Mouse (Mus musculus) c-Kit-positive CD71-positive TER-119-positive erythroid progenitor cells, embryonic 14.5 days (primary cell): ENCODE results near the gene Ascc1.

Experiments used
- DNase-seq: peaks from one replicate; pipeline ENCODE4 v3.0.0-alpha.2; 2013; ENCODE audit warnings: low spot score

Ascc1 gene

GRCm38 (mm10) chr10:60002673-60003212 is at the start of gene Ascc1, which contains the start of gene Anapc16:
Gene Ascc1, plus strand, starts transcription at chr10:60002805.
Gene Anapc16, minus strand, starts transcription at chr10:60003135.
- DNase-seq: peak; percentile 96

GRCm38 (mm10) chr10:59953564-59954039 is 49.0 kb upstream of the Ascc1 start:
- DNase-seq: no peak

DNA sequence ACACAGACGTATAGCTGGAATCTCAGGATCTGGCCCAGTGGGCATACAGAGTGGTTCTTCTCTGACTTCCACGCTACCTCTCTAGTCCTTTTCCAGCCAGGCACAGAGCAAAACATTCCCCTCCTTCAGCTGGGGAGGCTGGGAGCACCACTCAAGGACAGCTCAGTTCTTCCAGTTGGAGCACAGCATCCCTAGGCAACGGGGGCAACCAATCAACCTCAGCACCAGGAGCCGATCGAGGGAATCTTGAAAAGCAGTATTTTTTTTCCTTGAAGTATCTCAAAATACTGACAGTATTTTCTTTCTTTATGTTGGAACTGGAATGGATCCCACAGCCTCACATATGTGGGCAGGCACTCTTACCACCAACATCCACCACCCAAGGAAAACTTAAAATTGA is 45.9 kb upstream of the Ascc1 start:
- DNase-seq: no peak

DNA sequence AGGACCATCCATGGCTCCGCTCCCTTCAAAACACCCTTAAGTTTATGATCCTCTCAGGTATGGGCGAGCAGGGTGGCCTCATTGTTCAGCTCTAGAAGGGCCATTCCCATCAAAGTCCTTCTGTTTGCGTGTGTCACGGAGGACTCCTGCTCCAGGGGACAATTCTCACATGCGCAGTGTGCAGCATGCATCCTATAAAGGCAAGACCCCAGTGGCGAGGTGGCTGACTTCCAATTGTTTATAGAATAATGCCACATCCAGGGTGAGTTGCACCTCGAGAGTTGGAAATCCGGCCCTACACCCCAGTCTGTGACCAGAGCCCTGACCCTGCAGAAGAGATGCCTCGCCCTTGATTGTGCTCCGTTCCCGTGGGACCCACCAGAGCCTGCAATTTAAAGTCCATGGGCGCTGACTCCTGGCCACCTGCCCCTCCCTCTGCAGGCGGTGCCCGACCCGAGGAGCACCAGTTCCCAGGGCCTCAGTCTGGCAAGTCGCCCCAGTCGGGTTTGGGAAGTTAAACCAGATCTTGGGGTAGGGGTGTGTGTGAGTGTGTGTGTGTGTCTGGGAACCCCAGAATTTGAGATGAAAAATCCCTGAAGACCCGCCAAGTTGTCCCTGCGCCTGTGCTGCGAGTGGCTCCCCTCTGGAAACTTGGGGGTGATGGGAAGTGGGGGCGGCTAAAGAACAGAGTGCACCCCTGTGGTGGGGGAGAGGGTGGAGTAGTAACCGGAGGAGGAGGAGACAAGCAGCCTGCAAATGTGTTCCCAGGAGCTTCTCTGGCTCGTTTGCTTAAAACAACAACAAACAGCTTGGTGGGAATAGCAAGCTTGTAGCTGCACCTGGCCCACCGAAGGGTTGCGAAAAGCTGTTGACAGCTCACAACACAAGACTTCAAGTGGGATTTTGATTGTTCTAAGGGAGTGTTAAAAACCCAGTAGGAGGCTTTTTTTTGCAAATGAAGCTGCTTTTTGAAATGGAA is 45.1 kb upstream of the Ascc1 start:
- DNase-seq: no peak

- DNase-seq: no peak
These were observed 44.1 kb upstream of the Ascc1 start for GRCm38 (mm10) chr10:59958458-59958857.

- no peak for DNase-seq
These were observed 43.1 kb upstream of the Ascc1 start for GRCm38 (mm10) chr10:59959517-59959916.

DNA sequence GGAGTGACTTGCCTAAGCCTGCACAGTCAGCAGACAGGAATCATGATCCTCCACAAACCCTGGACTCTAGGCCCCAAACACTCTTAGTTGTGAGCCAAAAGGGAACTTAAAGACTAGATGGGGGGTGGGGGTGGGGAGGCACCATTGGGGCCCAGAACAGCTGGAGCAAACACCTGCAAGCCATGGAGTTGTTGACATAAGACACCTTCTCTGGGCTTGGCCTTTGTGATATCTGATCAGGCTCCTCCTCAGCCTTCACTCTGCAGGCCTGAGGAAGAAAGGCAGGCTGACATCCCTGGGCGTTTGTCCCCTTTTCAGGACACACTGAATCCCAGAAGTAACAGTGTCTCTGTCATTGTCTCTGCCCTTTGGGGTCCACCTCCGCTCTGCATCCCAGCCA is 39.0 kb upstream of the Ascc1 start:
- no peak for DNase-seq

DNA sequence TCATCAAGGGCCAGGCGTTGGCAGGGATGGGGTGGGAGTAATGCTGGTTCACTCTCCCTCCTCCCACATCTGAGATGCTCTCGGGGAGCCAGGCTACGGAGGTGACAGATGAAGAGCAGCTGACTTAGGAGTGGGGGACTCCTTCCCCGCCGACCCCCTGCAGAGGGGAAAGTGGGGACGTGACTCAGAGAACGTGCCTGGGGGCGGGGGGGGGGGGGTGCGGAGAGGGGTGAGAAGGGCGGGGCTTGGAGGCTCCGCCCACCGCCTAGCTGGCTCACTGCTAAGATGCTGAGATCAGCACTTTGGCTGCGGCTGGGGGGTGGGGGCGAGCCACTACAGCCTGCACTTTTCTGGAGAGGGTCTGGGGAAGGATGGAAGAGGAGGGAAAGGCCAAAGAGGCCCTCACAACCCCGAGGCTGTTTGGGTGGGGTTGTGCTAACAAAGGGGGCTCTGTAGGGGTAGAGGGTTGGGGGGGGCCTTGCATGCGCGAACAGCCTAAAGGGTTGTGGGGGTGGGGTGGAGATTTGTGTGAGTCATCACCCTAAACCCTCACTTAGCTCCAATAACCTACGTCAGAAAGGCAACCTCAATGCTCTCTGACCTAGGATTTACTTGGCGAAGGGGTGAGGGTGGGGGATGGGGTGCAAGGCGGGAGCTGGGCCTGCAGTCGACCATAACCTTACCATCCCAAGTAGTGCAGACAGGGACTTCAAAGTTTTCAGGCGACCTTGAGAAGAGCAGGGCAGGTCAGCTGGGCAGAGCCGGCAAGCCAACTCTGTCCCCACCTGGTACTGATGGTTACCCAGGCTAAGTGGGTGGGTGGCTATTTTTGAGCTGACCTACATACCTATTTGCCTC is 37.9 kb upstream of the Ascc1 start:
- DNase-seq: no peak

- DNase-seq: no peak
These were observed 37.3 kb upstream of the Ascc1 start for GRCm38 (mm10) chr10:59965362-59965695.

GRCm38 (mm10) chr10:59965788-59966187 is 36.8 kb upstream of the Ascc1 start:
- DNase-seq: no peak

- no peak for DNase-seq
These were observed 35.9 kb upstream of the Ascc1 start for GRCm38 (mm10) chr10:59966743-59967142.

DNA sequence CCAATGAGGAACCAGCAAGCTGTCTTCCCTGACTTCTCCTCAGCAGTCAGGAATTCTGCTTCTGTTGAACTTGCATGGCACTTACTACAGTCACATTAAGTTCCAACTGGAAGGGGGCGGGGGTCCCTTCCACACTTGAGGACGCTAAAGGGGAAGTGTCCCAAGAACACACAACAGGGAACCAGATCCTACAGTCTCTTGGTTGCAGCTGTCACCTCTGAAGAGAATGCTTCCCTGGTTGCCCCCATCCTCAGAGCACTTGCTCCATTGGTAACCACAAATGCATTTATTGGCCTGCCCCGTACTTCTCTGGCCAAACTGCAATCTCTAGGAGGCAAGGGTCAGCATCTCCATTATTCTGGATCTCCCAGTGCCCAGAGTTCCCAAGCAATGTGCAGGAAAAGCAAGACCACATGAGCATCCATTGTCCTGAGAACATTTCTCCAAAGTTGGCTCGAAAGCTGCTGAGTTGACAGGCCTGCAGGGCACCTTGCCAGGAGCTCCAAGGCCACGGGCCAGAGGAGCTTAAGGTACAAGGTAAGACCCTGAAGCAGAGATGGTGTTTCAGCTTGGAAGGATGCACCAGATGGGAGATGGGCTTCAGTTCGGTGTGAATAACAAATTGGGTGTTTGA is 35.2 kb upstream of the Ascc1 start:
- DNase-seq: no peak

- peak; percentile 53 for DNase-seq
These were observed 32.7 kb upstream of the Ascc1 start for GRCm38 (mm10) chr10:59969821-59970449.

GRCm38 (mm10) chr10:59970450-59971062 is 32.0 kb upstream of the Ascc1 start:
- no peak for DNase-seq

- no peak for DNase-seq
These were observed 30.8 kb upstream of the Ascc1 start for GRCm38 (mm10) chr10:59971813-59972212.

DNA sequence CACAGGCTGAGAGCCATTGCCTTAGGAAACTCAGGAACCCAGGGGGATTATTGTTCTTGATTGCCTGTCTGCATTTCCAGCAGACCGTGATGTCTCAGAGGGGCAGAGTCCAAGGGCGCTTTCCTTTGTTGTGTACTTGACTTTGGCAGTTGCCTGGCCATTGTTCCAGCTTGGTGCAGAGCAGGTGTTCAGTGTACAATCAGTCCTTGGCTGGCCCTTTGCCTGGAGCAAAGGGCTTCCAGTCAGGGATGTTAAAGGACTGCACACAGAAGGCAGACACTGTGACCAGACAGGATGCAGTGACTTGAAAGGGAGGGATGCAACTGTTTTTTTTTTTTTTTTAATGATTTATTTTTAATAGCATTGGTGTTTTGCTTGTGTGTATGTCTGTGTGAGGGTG is 30.1 kb upstream of the Ascc1 start:
- DNase-seq: no peak

DNA sequence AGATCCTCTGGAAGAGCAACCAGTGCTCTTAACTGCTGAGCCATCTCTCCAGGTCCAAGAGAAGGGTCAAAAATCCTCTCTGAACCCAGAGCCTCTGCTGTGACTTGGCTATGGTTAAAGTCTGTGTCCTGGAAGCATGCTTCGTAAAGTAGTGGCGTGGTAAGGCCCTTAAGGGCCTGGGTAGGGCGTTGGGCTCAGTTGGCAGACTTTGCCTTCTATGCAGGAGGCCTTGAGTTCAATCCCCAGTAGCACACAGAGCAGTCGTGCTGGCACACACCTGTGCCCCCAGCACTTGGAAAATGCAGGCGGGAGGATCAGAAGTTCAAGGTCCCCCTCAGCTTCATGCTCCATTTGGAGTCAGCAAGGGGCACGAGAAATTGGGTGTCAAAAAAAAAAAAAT is 29.6 kb upstream of the Ascc1 start:
- DNase-seq: no peak

GRCm38 (mm10) chr10:59973400-59973799 is 29.2 kb upstream of the Ascc1 start:
- DNase-seq: no peak

- DNase-seq: no peak
These were observed 28.4 kb upstream of the Ascc1 start for GRCm38 (mm10) chr10:59974191-59974664.

DNA sequence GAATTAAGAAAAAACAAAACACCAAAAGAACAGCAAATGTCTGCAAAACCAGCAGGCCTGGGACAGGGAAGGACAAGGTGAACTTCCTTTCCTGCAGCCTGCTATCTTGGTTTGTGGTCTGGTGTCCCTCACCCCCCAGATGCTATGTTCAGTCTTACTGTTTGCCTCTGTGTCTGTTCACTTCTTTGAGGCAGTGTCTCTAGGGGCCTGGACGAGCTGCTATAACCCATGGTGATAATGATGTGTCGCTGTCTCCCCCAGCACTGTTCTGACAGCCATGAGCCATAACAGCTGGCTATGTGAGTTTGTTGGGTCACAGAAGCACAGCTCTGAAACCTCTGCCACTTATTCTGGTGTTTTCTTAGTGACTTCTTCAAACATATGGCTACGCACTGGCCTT is 27.8 kb upstream of the Ascc1 start:
- no peak for DNase-seq

GRCm38 (mm10) chr10:59977141-59977540 is 25.5 kb upstream of the Ascc1 start:
- DNase-seq: no peak
